Mouse (Mus musculus): ENCODE measurements at regions not wholly inside any gene's neighbourhood (a gene's known extent, or its start where the extent isn't known, plus 50 kb on each side); places are given as distances from the start of the nearest gene placed in this dataset.

GRCm38 (mm10) chr2:133282692-133283091, 269.3 kb upstream of the Bmp2 start:
- TF ChIP-seq GATA1 (IDR thresholded peaks at IDR 0.05; ENCODE audit: borderline replicate concordance, low read length) (no peak), FLI1 (IDR thresholded peaks at IDR 0.05; ENCODE audit: low read length) (no peak)

Measured in megakaryocyte, embryonic 14.5 days (primary cell).